Mouse (Mus musculus): ENCODE results near the gene Clcn2. TPM values are rescaled to one million over a fixed set of nuclear protein-coding genes. Genes with fewer than 3 reads are reported as not detected.

The Clcn2 gene
- polyA plus RNA-seq, 1 experiment from 2014 or later: 11.9 TPM

GRCm38 (mm10) chr16:20725750-20726149, 8.2 kb upstream of the Clcn2 start:
- Histone ChIP-seq H3K27ac (ENCODE audit: low read depth, low read length) (no peak overlapping the region), H3K9me3 (replicated peaks; ENCODE audit: control insufficient read depth, low read length) (no peaks in the 10 kb centered on the region), H3K36me3 (ENCODE audit: control insufficient read depth, insufficient read depth, low read length) (peaks cover 16% of the 10 kb centered on the region), H3K9ac (ENCODE audit: low read length) (no peak overlapping the region), H3K4me3 (ENCODE audit: low read depth, low read length) (no peak overlapping the region), H3K4me2 (ENCODE audit: low read length) (no peak overlapping the region), H3K27me3 (replicated peaks; ENCODE audit: control insufficient read depth, insufficient read depth, low read length) (no peaks in the 10 kb centered on the region), H3K4me1 (ENCODE audit: control insufficient read depth, insufficient read depth, low read length) (no peaks in the 10 kb centered on the region)
- no peak for ATAC-seq
- 79% methylated on average over 4 of the region's 4 CpGs for WGBS
- DNase-seq (ENCODE audit: low spot score): no peak

DNA sequence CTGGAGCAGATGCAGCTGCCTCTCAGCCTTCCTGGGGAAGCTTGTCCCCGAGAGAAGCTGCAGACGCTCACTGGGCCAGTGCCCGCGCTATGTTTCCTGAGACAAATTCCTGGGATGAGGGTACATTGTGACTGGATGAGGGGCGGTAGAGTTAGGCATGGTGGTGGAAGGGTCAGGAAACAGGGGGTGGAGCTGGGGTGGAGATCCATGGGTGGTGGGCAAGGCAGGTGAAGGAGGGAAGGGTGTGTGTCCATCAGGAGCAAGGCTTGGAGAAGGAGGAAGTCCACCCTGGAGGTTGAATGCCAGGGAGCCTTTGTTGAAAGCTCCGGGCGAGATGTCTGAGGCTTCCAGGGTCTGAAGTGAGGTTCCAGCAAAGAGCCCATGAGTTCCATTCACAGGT, 7.8 kb upstream of the Clcn2 start:
- peaks cover 20% of the 10 kb centered on the region for H3K36me3 ChIP-seq (ENCODE audit: control insufficient read depth, insufficient read depth, low read length)
- H3K27ac ChIP-seq (ENCODE audit: low read depth, low read length): no peak overlapping the region
- no peak overlapping the region for H3K9ac ChIP-seq (ENCODE audit: low read length)
- H3K4me1 ChIP-seq (ENCODE audit: control insufficient read depth, insufficient read depth, low read length): no peaks in the 10 kb centered on the region
- H3K4me2 ChIP-seq (ENCODE audit: low read length): no peak overlapping the region
- no peak for ATAC-seq
- H3K27me3 ChIP-seq (replicated peaks; ENCODE audit: control insufficient read depth, insufficient read depth, low read length): no peaks in the 10 kb centered on the region
- 84% methylated on average over 7 of the region's 7 CpGs for WGBS
- H3K4me3 ChIP-seq (ENCODE audit: low read depth, low read length): no peak overlapping the region
- DNase-seq (ENCODE audit: low spot score): no peak
- no peaks in the 10 kb centered on the region for H3K9me3 ChIP-seq (replicated peaks; ENCODE audit: control insufficient read depth, low read length)

DNA sequence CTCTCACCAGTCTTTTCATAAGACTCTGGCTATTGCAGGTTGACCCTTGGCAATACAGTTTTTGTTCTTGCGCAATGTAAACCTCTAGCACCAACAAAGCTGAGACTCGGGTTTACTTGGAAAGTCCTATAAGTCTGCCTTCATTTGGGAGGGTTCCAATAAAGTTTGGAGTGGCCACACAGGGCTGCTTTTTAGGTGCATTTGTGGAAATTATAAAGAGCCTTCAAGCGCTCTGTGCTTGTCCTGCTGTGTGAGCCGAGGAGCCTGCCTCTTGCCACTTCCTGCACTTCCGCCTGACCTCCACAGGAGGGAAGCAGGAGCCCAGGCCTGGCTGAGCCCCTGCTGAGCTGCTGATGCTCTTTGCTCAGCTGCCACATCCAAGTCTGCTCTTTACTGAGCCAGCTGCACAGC, 6.8 kb upstream of the Clcn2 start:
- peaks cover 26% of the 10 kb centered on the region for H3K36me3 ChIP-seq (ENCODE audit: control insufficient read depth, insufficient read depth, low read length)
- no peak overlapping the region for H3K4me2 ChIP-seq (ENCODE audit: low read length)
- H3K27me3 ChIP-seq (replicated peaks; ENCODE audit: control insufficient read depth, insufficient read depth, low read length): no peaks in the 10 kb centered on the region
- DNase-seq (ENCODE audit: low spot score) (peak; percentile 56), ATAC-seq (peak; percentile 54)
- no peak overlapping the region for H3K27ac ChIP-seq (ENCODE audit: low read depth, low read length)
- H3K9ac ChIP-seq (ENCODE audit: low read length): no peak overlapping the region
- H3K9me3 ChIP-seq (replicated peaks; ENCODE audit: control insufficient read depth, low read length): no peaks in the 10 kb centered on the region
- no peak overlapping the region for H3K4me3 ChIP-seq (ENCODE audit: low read depth, low read length)
- H3K4me1 ChIP-seq (ENCODE audit: control insufficient read depth, insufficient read depth, low read length): no peaks in the 10 kb centered on the region
- WGBS: 35% methylated on average over 5 of the region's 5 CpGs

DNA sequence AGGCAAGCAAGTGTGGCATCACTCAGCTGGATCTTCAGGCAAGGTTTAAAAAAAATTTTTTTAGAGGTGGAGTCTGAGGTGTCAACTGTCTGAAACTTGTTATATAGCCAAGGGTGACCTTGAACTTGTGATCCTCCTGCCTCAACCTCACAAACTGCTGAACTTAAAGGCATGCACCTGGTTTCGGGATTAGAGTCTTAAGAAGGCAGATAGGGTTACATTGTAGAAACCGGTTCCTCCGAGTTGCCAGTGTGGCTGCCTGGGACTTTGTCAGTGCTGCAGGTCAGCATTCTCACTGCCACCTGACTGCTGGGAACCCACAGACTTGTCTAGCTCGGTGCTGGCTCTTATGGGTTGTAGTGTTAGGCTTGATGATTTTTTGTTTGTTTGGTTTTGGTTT, 5.7 kb upstream of the Clcn2 start:
- H3K27me3 ChIP-seq (replicated peaks; ENCODE audit: control insufficient read depth, insufficient read depth, low read length): no peaks in the 10 kb centered on the region
- H3K36me3 ChIP-seq (ENCODE audit: control insufficient read depth, insufficient read depth, low read length): peaks cover 26% of the 10 kb centered on the region
- ATAC-seq (no peak), DNase-seq (ENCODE audit: low spot score) (no peak)
- no peak overlapping the region for H3K4me2 ChIP-seq (ENCODE audit: low read length)
- 65% methylated on average over 4 of the region's 4 CpGs for WGBS
- H3K27ac ChIP-seq (ENCODE audit: low read depth, low read length): no peak overlapping the region
- no peak overlapping the region for H3K4me3 ChIP-seq (ENCODE audit: low read depth, low read length)
- no peak overlapping the region for H3K9ac ChIP-seq (ENCODE audit: low read length)
- H3K9me3 ChIP-seq (replicated peaks; ENCODE audit: control insufficient read depth, low read length): no peaks in the 10 kb centered on the region
- peaks cover 6% of the 10 kb centered on the region for H3K4me1 ChIP-seq (ENCODE audit: control insufficient read depth, insufficient read depth, low read length)

DNA sequence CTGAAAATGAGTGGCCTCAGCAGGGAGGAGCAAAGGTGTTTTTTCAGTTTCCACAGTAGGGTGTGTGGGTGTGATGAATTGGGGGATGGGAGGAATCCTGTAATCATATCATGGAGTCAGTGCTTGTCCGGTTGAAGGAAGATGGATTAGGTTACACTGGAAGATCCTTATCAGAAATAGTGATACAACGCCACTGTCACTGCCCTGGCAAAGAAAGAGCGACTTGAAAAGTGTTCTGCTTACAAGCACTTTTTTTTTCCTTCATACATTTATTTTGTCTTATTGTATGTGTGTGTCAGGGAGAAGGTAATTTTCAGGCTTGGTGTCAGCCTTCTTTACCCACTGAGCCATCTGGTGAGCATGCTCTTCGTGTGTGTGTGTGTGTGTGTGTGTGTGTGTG, 5.2 kb upstream of the Clcn2 start:
- no peak overlapping the region for H3K27ac ChIP-seq (ENCODE audit: low read depth, low read length)
- ATAC-seq (no peak), DNase-seq (ENCODE audit: low spot score) (no peak)
- peaks cover 8% of the 10 kb centered on the region for H3K4me1 ChIP-seq (ENCODE audit: control insufficient read depth, insufficient read depth, low read length)
- no peaks in the 10 kb centered on the region for H3K27me3 ChIP-seq (replicated peaks; ENCODE audit: control insufficient read depth, insufficient read depth, low read length)
- no peak overlapping the region for H3K4me2 ChIP-seq (ENCODE audit: low read length)
- no peak overlapping the region for H3K9ac ChIP-seq (ENCODE audit: low read length)
- no peak overlapping the region for H3K4me3 ChIP-seq (ENCODE audit: low read depth, low read length)
- H3K36me3 ChIP-seq (ENCODE audit: control insufficient read depth, insufficient read depth, low read length): peaks cover 26% of the 10 kb centered on the region
- H3K9me3 ChIP-seq (replicated peaks; ENCODE audit: control insufficient read depth, low read length): no peaks in the 10 kb centered on the region
- WGBS: 82% methylated on average over 4 of the region's 4 CpGs

DNA sequence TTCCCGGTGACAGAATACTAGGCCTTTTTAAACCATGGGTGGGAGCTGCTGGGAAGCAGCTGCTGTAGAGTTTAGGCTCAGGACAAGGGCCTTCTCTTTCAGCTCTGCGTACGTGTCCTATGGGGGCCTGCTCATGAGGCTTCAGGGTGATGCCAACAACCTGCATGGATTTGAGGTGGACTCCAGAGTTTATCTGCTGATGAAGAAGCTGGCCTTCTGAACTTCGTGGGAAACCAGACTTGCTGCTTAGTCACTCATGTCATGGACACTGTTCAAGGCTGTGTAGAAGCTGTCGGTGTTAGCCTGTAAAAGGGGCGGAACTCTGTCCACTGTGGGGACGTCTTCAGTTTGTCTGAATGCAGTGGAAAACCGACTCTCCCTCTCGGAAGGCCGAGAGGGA, 4.3 kb upstream of the Clcn2 start:
- Histone ChIP-seq H3K9ac (ENCODE audit: low read length) (no peak overlapping the region), H3K4me3 (ENCODE audit: low read depth, low read length) (no peak overlapping the region), H3K27me3 (replicated peaks; ENCODE audit: control insufficient read depth, insufficient read depth, low read length) (no peaks in the 10 kb centered on the region), H3K4me1 (ENCODE audit: control insufficient read depth, insufficient read depth, low read length) (peaks cover 13% of the 10 kb centered on the region), H3K9me3 (replicated peaks; ENCODE audit: control insufficient read depth, low read length) (no peaks in the 10 kb centered on the region), H3K36me3 (ENCODE audit: control insufficient read depth, insufficient read depth, low read length) (peaks cover 26% of the 10 kb centered on the region), H3K4me2 (ENCODE audit: low read length) (no peak overlapping the region), H3K27ac (ENCODE audit: low read depth, low read length) (no peak overlapping the region)
- no peak for ATAC-seq
- WGBS: 88% methylated on average over 10 of the region's 10 CpGs
- no peak for DNase-seq (ENCODE audit: low spot score)

DNA sequence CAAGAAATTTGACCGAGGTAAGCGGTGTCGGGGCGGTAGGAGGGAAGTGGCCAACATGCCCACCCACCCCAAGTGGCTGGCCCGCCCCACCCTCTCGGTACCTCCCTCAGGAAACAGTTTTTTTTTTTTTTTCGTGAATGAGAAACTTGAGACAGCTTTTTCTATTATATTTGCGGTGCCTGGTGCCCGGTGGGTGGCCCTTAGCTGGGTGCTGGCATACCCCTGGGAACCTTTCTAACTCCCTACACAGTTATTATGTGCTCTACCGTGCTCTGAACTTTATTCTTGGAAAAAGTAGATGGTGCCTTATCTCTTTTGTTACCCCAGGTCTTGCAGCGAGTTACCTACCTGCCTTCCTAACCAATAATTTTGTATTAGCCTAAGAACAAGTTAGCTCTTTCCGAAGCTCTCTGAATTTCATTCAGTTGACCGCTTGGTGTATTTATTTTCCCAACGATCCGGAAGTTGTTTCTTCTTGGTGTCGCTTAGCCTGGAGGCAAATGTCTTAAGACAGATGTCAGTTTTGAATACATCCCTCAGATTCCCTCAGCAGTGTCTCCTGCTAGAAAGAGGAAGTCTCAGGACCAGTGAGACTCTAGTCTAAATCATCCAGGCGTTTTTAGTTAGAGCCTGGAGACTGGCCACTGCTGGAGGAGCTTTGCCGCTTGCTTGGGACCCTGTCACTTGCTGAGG, 578 bp upstream of the Clcn2 start:
- Histone ChIP-seq H3K9me3 (replicated peaks; ENCODE audit: control insufficient read depth, low read length) (no peaks in the 10 kb centered on the region), H3K9ac (ENCODE audit: low read length) (peak overlapping the region; percentile 81), H3K4me2 (ENCODE audit: low read length) (peak overlapping the region; percentile 76), H3K27me3 (replicated peaks; ENCODE audit: control insufficient read depth, insufficient read depth, low read length) (no peaks in the 10 kb centered on the region), H3K4me3 (ENCODE audit: low read depth, low read length) (peak overlapping the region; percentile 64), H3K4me1 (ENCODE audit: control insufficient read depth, insufficient read depth, low read length) (peaks cover 29% of the 10 kb centered on the region), H3K27ac (ENCODE audit: low read depth, low read length) (peak overlapping the region; percentile 87; the same call in 1 of the 2 replicates), H3K36me3 (ENCODE audit: control insufficient read depth, insufficient read depth, low read length) (peaks cover 26% of the 10 kb centered on the region)
- DNase-seq (ENCODE audit: low spot score) (no peak), ATAC-seq (peak; percentile 2; the same call in 1 of the 2 replicates)
- 4% methylated on average over 18 of the region's 18 CpGs for WGBS

DNA sequence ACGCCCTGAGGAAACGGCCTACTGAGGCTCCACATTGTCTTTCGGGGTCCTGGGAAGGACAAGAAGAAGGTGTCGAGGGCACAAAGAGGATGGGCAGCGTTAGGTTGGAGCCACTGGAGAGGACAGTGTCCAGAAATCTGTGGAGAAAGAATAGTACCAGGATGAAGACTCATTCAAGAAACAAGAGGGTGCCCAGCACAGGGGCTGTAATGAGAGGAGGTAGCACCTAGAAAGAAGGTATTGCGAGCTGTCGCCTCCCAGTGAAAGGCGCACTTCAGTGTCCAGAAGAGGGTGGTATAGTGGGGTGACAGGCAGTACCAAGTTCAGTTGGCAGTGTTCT, 735 bp downstream of the Clcn2 start:
- no peaks in the 10 kb centered on the region for H3K27me3 ChIP-seq (replicated peaks; ENCODE audit: control insufficient read depth, insufficient read depth, low read length)
- H3K9me3 ChIP-seq (replicated peaks; ENCODE audit: control insufficient read depth, low read length): no peaks in the 10 kb centered on the region
- peak overlapping the region; percentile 81 for H3K9ac ChIP-seq (ENCODE audit: low read length)
- ATAC-seq (peak; percentile 14; the same call in 1 of the 2 replicates), DNase-seq (ENCODE audit: low spot score) (no peak)
- H3K4me2 ChIP-seq (ENCODE audit: low read length): peak overlapping the region; percentile 76
- peaks cover 29% of the 10 kb centered on the region for H3K4me1 ChIP-seq (ENCODE audit: control insufficient read depth, insufficient read depth, low read length)
- peak overlapping the region; percentile 64 for H3K4me3 ChIP-seq (ENCODE audit: low read depth, low read length)
- under 1% methylated on average over 8 of the region's 8 CpGs for WGBS
- peak overlapping the region; percentile 87 for H3K27ac ChIP-seq (ENCODE audit: low read depth, low read length)
- H3K36me3 ChIP-seq (ENCODE audit: control insufficient read depth, insufficient read depth, low read length): peaks cover 29% of the 10 kb centered on the region

GRCm38 (mm10) chr16:20715976-20716840, 1.3 kb downstream of the Clcn2 start:
- Histone ChIP-seq H3K9me3 (replicated peaks; ENCODE audit: control insufficient read depth, low read length) (no peaks in the 10 kb centered on the region), H3K27me3 (replicated peaks; ENCODE audit: control insufficient read depth, insufficient read depth, low read length) (no peaks in the 10 kb centered on the region), H3K36me3 (ENCODE audit: control insufficient read depth, insufficient read depth, low read length) (peaks cover 29% of the 10 kb centered on the region), H3K4me2 (ENCODE audit: low read length) (peak overlapping the region; percentile 76), H3K4me3 (ENCODE audit: low read depth, low read length) (peak overlapping the region; percentile 64), H3K27ac (ENCODE audit: low read depth, low read length) (peak overlapping the region; percentile 87), H3K9ac (ENCODE audit: low read length) (peak overlapping the region; percentile 81), H3K4me1 (ENCODE audit: control insufficient read depth, insufficient read depth, low read length) (peaks cover 29% of the 10 kb centered on the region)
- ATAC-seq (peak; percentile 85), DNase-seq (ENCODE audit: low spot score) (peak; percentile 89)
- under 1% methylated on average over 59 of the region's 68 CpGs for WGBS

Data from forebrain, embryonic 14.5 days (tissue).